Mouse (Mus musculus) C2C12 (cell line): ENCODE measurements at regions not wholly inside any gene's neighbourhood (a gene's known extent, or its start where the extent isn't known, plus 50 kb on each side); places are given as distances from the start of the nearest gene placed in this dataset.

Source experiments
- CEBPB ChIP-seq: IDR thresholded peaks from one replicate; pipeline ENCODE4 v1.6.1; 2011; ENCODE audit warnings: low read depth, mild to moderate bottlenecking, control low read depth, moderate library complexity
- CTCF ChIP-seq: IDR thresholded peaks from one replicate; pipeline ENCODE4 v1.5.1; 2011; ENCODE audit not compliant: control insufficient read depth, insufficient read depth, insufficient read length
- FOSL1 ChIP-seq: IDR thresholded peaks from one replicate; pipeline ENCODE4 v1.8.0; 2011; ENCODE audit warnings: mild to moderate bottlenecking, low read length; ENCODE audit not compliant: poor library complexity, insufficient read depth, severe bottlenecking
- MAX ChIP-seq: IDR thresholded peaks from one replicate; pipeline ENCODE4 v1.6.1; 2011; ENCODE audit warnings: mild to moderate bottlenecking, control low read depth
- MYOD1 ChIP-seq: IDR thresholded peaks from one replicate; pipeline ENCODE4 v1.6.1; 2011; ENCODE audit warnings: low read depth; ENCODE audit not compliant: control insufficient read depth, insufficient read length
- MYOG ChIP-seq: IDR thresholded peaks from one replicate; pipeline ENCODE4 v1.6.1; 2011; ENCODE audit not compliant: control insufficient read depth, insufficient read length; ENCODE audit errors: extremely low read depth
- USF1 ChIP-seq: IDR thresholded peaks from one replicate; pipeline ENCODE4 v1.6.1; 2011; ENCODE audit warnings: low read depth, mild to moderate bottlenecking, control low read depth, moderate library complexity

GRCm38 (mm10) chr15:88360375-88361035 is 239.6 kb upstream of the Zdhhc25 start:
- no peak for TF ChIP-seq CTCF
- no peak for TF ChIP-seq MAX
- TF ChIP-seq MYOG = no peak
- no peak for TF ChIP-seq USF1
- TF ChIP-seq CEBPB = no peak
- no peak for TF ChIP-seq MYOD1
- TF ChIP-seq FOSL1 = no peak
